Mouse (Mus musculus) CH12F3 (cell line): ENCODE measurements around the gene Vasp.

Source experiments
- in situ Hi-C: fragments of 300-500 bp; cut with MboI; formaldehyde crosslinking; loops from 2 replicates; pipeline ENCODE4 v1.14.3; 2020; ENCODE audit warnings: low sequenced_read_pairs

The Vasp gene

DNA sequence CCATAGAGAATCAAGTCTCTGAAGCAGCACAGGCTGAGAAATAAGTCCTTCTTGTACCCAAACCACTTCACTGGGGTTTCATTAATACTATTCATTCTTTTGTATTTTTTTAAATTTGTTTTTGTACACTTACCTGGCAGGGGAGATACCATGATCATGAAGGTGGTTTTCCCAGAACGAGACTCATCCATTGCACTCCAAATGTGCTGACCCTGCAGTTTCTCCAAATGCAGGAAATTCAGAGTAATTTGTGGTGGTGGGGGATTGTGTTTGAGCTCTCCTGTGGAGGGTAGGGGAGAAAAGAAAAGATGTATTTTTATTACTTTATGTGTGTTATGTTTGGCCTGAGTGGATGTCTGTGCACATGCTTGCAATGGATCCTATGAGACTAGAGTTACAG is 29.6 kb downstream of the Vasp start:
- in situ Hi-C loops, result no loop called here

DNA sequence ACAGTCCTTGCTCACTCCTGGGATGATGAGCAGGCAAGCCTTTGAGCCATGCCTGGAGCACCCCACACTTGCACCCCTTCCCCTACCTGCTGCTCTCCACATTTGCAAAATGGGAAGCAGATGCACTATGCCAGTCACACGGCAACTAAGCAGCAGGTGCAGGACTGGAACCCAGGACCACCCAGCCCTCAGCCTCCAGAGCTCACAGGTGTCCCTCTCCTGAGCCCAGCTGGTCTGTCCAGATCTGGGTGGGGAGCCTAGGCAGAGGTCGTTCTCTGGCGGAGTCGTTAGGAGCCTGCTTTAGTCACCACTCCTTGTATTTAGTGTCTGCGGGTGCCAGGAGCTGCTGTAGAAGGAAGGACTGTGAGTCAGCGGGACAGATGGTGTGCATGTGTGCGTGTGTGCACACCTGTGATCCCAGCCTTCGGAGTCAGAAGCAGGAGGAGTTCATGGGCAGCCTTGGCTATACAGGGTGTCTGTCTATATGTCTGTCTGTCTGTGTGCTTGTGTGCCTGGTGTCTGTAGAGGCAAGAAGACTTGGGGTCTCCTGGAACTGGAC is 30.6 kb downstream of the Vasp start:
- in situ Hi-C loops, result no loop called here

DNA sequence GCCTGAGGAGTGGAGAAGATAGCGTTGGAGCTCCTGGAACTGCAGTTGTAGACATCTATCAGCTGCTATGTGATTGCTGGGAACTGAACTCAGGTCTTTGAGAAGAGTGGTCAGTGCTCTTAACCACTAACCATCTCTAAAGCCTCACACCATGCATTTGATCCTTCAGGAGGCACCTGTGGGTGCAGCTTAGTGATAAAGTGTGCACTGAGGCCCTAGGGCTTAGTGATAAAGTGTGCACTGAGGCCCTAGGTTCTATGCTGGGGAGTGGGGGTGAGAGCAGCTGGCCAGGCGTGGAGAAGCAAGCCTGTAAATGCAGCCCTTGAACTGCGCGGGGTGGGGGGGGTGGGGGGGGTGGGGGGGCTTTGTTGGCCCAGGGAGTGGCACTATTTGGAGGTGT is 31.6 kb downstream of the Vasp start:
- in situ Hi-C loops, result no loop called here

GRCm38 (mm10) chr7:19239423-19239822 is 32.2 kb downstream of the Vasp start:
- in situ Hi-C loops, result no loop called here

- in situ Hi-C loops, result no loop called here
Observed at GRCm38 (mm10) chr7:19238344-19238743, 33.3 kb downstream of the Vasp start.

DNA sequence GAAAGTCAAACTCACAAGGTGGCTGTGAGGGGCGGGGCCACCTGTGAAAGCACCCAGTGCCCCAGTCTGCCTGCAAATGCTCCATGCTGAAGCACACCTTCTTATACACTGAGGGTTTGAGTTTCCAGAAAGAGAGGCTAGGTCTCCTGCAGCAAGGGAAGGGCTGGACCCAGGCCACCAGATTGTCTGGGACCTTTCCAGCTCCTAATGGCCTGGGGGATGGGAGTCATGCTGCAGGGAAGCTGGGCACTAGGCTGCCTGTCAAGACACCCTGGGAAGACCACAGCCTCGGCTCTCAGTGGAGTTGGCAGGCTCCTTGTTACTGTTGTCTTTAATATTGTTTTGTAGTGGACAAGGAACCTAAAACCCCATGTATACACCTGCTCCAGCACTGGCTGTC is 35.2 kb downstream of the Vasp start:
- in situ Hi-C loops, result no loop called here

- in situ Hi-C loops, result no loop called here
Observed at GRCm38 (mm10) chr7:19235092-19235671, 36.4 kb downstream of the Vasp start.

DNA sequence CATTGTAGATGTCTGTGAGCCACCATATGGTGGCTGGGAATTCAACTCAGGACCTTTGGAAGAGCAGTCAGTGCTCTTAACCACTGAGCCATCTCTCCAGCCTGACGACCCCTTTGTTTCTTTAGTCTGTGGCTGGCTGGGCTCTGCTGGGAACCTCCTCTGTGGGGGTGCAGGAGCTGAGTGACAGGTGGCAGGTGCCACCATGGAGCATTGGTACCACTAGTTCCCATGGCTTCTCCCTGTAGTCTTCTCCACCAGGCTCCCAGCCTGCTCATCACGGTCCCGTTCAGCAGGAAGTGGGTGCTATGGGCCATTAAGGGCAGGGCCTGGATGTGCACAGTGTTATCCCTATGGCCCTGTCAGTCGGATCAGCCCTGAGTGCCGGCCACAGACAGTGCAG is 37.0 kb downstream of the Vasp start:
- in situ Hi-C loops, result no loop called here

GRCm38 (mm10) chr7:19231849-19232248 is 39.8 kb downstream of the Vasp start:
- in situ Hi-C loops, result no loop called here

- in situ Hi-C loops, result no loop called here
Observed at GRCm38 (mm10) chr7:19230899-19231298, 40.7 kb downstream of the Vasp start.

- in situ Hi-C loops, result no loop called here
Observed at GRCm38 (mm10) chr7:19230041-19230580, 41.5 kb downstream of the Vasp start.

DNA sequence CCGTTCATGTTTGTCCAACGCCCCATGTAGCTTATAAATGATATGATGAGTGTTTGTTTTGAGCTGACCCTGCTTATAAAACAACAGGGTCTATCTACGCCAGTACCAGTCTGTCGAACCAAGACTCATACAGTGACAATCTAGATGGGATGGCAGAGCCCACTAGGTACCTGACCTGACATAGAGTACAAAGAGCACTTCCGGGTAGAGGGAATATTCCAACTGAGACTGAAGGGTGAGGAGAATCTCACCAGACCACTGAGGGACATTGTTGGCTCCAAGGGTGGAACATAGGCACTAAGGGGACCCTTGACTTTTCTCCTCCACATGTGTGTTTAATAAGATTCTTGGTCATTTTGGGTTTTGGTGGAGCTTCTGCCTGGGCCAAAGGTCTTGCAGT is 42.2 kb downstream of the Vasp start:
- in situ Hi-C loops, result no loop called here

- in situ Hi-C loops, result no loop called here
Observed at GRCm38 (mm10) chr7:19228793-19229148, 42.8 kb downstream of the Vasp start.

GRCm38 (mm10) chr7:19227883-19228792 is 43.5 kb downstream of the Vasp start, which contains the start of gene Opa3:
Gene Opa3, plus strand, starts transcription at chr7:19228334.
- in situ Hi-C loops, result no loop called here

DNA sequence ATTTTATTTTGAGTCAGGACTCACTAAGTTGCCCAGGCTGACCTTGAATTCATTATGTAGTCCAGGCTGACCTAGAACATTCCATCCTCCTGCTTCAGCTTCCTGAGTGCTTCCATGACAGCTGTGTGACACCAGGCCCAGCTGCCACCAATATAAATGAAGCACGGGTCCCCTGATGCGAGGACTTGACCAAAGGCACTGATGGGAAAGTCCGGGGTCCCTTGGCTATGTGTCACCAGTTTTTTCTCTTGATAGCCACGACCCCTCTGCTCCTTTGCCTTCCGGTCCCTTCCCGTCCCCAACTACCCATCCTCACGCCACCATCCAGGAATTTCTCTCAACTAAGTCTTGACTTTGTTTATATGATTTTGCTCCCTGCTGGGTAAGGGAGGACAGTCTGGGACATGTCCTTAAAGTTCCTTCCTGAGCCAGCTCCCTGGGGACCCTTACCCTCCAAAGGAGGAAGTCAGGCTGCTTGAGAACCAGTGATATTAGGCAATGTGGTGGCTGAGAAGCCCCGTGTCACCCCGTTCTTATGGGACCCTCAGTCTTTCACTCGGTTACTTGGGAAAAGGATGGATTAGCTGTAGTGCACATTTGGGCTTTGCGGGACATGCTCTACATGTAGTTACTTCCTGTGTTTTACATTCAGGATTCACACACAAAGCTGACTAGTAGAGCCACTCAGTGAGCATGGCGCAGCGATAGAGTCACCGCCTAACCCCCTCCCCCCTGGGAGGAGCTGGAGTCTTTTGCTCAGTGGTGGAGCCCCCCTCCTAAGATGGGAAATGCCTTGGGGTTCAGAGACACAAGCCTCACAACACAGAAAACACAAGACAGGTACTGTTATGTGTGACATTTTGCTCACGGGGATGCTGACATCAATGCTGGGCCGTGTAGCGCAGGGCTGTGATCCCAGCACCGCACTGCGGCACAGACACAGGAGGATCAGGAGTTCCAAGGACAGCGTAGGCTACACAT is 44.5 kb downstream of the Vasp start:
- in situ Hi-C loops, result no loop called here

GRCm38 (mm10) chr7:19224933-19225332 is 46.7 kb downstream of the Vasp start:
- in situ Hi-C loops, result no loop called here

GRCm38 (mm10) chr7:19222875-19223274 is 48.7 kb downstream of the Vasp start:
- in situ Hi-C loops, result no loop called here

DNA sequence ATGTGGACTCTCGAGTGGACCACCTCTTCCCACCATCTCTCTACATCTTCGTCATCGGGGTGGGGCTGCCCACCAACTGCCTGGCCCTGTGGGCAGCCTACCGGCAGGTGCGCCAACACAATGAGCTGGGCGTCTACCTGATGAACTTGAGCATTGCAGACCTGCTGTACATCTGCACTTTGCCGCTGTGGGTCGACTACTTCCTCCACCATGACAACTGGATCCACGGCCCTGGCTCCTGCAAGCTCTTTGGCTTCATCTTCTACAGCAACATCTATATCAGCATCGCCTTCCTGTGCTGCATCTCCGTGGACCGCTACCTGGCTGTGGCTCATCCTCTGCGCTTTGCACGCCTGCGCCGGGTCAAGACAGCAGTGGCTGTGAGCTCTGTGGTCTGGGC is 49.4 kb downstream of the Vasp start:
- in situ Hi-C loops, result no loop called here

DNA sequence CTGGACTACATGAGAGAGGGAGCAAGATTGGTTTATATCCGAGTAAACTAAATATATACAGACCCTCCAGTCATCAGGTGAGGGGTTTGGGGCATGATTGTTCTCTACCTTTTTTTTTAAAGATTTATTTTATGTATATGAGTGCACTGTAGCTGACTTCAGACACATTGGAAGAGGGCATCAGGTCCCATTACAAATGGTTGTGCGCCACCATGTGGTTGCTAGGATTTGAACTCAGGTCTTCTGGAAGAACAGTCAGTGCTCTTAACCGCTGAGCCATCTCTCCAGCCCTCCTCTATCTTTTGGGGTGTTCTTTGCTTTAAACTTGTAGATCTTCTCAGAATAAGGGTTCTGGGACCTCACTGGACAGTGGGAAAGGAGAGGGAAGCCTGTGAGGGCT is 51.6 kb downstream of the Vasp start:
- in situ Hi-C loops, result no loop called here

- in situ Hi-C loops, result loop anchor here (5.0 kb wide), 1 partner anchor 64 kb away; the partner anchor contains the start of genes Ppm1n and Rtn2
Observed at GRCm38 (mm10) chr7:19217944-19218343, 53.7 kb downstream of the Vasp start.
